Mouse (Mus musculus) forebrain, postnatal 0 days (tissue): Measurements from ENCODE around the gene Ctnnd1. TPM values are rescaled to one million over a fixed set of nuclear protein-coding genes. Genes with fewer than 3 reads are reported as not detected.

Experiments used
- ATAC-seq: fragments of 200-750 bp; cut with Nextera tagmentation; 2 replicates; pipeline ENCODE4 v1.8.0; 2017; ENCODE audit warnings: mild to moderate bottlenecking, moderate library complexity
- DNase-seq: peaks from one replicate; pipeline ENCODE4 v3.0.0-alpha.2; 2015
- H3K27ac ChIP-seq: fragments of 300-500 bp; sonication (generic); 2 replicates; pipeline ENCODE4 v1.5.1; 2014; ENCODE audit warnings: low read depth, mild to moderate bottlenecking, antibody characterized with exemption, low read length, moderate library complexity, mixed read lengths
- H3K27me3 ChIP-seq: fragments of 300-500 bp; sonication (generic); 2 replicates; pipeline ENCODE4 v1.6.1; 2014; ENCODE audit warnings: mild to moderate bottlenecking, low read length, mixed read lengths; ENCODE audit not compliant: insufficient read depth
- H3K36me3 ChIP-seq: fragments of 300-500 bp; sonication (generic); 2 replicates; pipeline ENCODE4 v1.6.1; 2014; ENCODE audit warnings: mild to moderate bottlenecking, moderate library complexity; ENCODE audit not compliant: insufficient read depth
- H3K4me1 ChIP-seq: fragments of 300-500 bp; sonication (generic); 2 replicates; pipeline ENCODE4 v1.6.1; 2014; ENCODE audit warnings: antibody characterized with exemption; ENCODE audit not compliant: insufficient read depth
- H3K4me2 ChIP-seq: fragments of 300-500 bp; sonication (generic); 2 replicates; pipeline ENCODE4 v1.6.1; 2014; ENCODE audit warnings: low read depth, mild to moderate bottlenecking, moderate library complexity
- H3K4me3 ChIP-seq: fragments of 300-500 bp; sonication (generic); 2 replicates; pipeline ENCODE4 v1.5.1; 2014; ENCODE audit warnings: low read depth, low read length, mixed read lengths
- H3K9ac ChIP-seq: fragments of 300-500 bp; sonication (generic); 2 replicates; pipeline ENCODE4 v1.6.1; 2014; ENCODE audit warnings: mild to moderate bottlenecking
- H3K9me3 ChIP-seq: fragments of 300-500 bp; sonication (generic); 2 replicates; pipeline ENCODE4 v1.6.1; 2016; ENCODE audit warnings: low read length
- CTCF ChIP-seq: sonication (generic); IDR thresholded peaks from 2 replicates; pipeline ENCODE4 v1.5.1; 2016; ENCODE audit warnings: antibody characterized with exemption, control low read depth, low read depth
- WGBS: fragments of 180-500 bp; shearing (Covaris S2); extraction: QIAGEN DNeasy Blood & Tissue Kit; methylation state at CpG from one replicate; pipeline ENCODE4 v1.1.7; 2014; 5-methylcytosine and 5-hydroxymethylcytosine counted together
- polyA plus RNA-seq: library from polyadenylated mRNA; unstranded; fragments of >200 nt; fragmentation: Nextera tagmentation; extraction: Ambion mirVana; gene quantifications from 2 replicates; pipeline ENCODE4 v1.2.1, GENCODE M21; 2015
- total RNA-seq: library from RNA; depleted of rRNA; stranded (reverse); fragments of >200 nt; gene quantifications from 2 replicates; pipeline ENCODE4 v1.2.3, GENCODE M21; 2014; rRNA removed

Ctnnd1 gene
- total RNA-seq (86.2 and 87.7 TPM in 2 replicates), polyA plus RNA-seq (15.7 and 18.1 TPM in 2 replicates)

DNA sequence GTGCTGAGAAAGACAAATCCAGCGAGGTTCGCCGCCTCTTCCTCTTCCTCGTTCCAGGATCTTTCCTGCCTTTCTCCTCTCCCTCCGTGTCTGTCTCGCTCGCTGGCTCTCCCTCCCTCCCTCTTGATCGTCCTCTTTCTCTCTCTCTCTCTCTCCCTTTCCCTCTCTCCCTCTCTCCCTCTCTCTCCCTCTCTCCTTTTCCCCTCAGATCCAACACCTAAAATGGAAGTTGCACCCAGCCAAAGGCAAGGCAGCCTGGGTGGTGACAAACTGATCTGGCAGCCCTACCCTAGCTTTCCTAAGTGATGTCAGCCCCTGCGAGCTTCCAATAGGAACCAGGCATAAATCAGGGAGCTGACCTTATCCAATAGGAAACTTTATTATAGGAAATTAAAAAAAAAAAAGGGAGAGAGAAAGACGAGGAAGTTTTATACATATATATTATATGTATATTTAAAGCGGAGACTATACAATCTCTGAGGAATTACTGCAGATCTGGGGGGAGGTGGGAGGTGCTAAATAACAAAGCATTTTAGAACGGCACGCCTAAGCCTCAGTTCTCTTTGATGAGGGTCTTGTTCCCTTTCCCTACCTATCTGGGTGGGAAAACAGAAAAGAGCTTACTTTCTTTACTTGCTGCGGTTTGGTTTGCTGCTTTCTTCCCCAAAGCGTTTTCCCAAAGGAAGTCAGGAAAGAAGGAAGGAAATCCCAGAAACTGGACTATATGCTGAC is at the start of gene Ctnnd1:
Gene Ctnnd1, minus strand, starts transcription at position 302 of the 732 bp plus-strand sequence.
- Histone ChIP-seq H3K9ac (peak within 1 kb of the TSS; percentile 72), H3K36me3 (no peaks in the 10 kb centered on the region), H3K4me2 (peak within 1 kb of the TSS; percentile 73), H3K9me3 (no peaks in the 10 kb centered on the region), H3K27ac (peak within 1 kb of the TSS; percentile 95), H3K4me1 (peaks cover 9% of the 10 kb centered on the region; the same call in 1 of the 2 replicates), H3K27me3 (no peaks in the 10 kb centered on the region), H3K4me3 (peak within 1 kb of the TSS; percentile 68)
- no peak for TF ChIP-seq CTCF
- peak; percentile 96 for DNase-seq
- peak; percentile 100 for ATAC-seq
- 0% methylated on average over 15 of the region's 15 CpGs for WGBS

GRCm38 (mm10) chr2:84695007-84695695 is 44.6 kb upstream of the Ctnnd1 start:
- no peak for DNase-seq
- no peaks in the 10 kb centered on the region for H3K27me3 ChIP-seq
- no peak overlapping the region for H3K4me2 ChIP-seq
- 86% methylated on average over 5 of the region's 5 CpGs for WGBS
- H3K4me1 ChIP-seq, result no peaks in the 10 kb centered on the region
- no peaks in the 10 kb centered on the region for H3K9me3 ChIP-seq
- H3K9ac ChIP-seq, result no peak overlapping the region
- H3K27ac ChIP-seq, result no peak overlapping the region
- H3K4me3 ChIP-seq, result no peak overlapping the region
- peak; percentile 58; the same call in 1 of the 2 replicates for ATAC-seq
- no peak for TF ChIP-seq CTCF
- H3K36me3 ChIP-seq, result peaks cover 46% of the 10 kb centered on the region

GRCm38 (mm10) chr2:84690050-84690449 is 39.5 kb upstream of the Ctnnd1 start:
- WGBS, result 79% methylated on average over 12 of the region's 12 CpGs
- no peak overlapping the region for H3K9ac ChIP-seq
- no peaks in the 10 kb centered on the region for H3K9me3 ChIP-seq
- H3K36me3 ChIP-seq, result peaks cover 84% of the 10 kb centered on the region
- H3K4me1 ChIP-seq, result no peaks in the 10 kb centered on the region
- no peak for ATAC-seq
- no peak overlapping the region for H3K4me2 ChIP-seq
- H3K27me3 ChIP-seq, result no peaks in the 10 kb centered on the region
- no peak for TF ChIP-seq CTCF
- DNase-seq, result no peak
- no peak overlapping the region for H3K4me3 ChIP-seq
- no peak overlapping the region for H3K27ac ChIP-seq

DNA sequence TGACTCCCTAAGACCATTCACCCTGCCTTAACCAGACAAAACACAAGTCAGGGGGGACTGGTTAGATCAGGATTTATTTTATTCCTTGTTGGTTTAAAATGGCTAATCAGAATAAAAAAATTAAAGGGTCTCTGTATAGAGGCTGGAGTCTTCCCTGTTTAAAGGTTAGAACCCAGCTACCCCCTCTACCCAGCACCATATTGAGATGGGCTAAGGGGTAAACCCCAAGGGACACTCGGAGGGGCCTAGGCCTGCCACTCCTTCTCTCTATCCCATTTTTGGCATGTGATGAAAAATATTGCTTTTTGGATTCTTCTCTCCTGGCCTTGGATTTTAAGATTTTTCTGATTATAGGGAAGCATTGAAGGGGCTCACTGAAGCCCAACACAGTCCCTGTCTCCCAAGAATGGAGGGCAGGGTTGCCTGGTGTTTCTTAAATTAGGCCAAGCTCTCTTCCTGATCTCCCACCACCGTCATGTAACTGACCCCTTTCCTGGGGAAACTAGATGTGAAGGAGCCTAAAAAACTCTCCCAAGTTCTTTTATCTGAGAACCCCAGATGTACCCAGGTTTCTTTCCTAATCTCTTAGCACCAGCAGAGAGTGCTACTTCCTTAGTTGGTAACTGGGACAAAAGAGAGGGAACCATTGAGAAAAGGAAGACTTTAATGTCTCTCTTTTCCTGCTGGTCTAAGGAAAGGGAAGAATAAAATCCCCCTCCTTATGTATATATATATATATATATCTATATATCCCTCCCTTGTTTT is 37.7 kb upstream of the Ctnnd1 start:
- Histone ChIP-seq H3K27me3 (no peaks in the 10 kb centered on the region), H3K9me3 (no peaks in the 10 kb centered on the region), H3K4me1 (no peaks in the 10 kb centered on the region), H3K36me3 (peaks cover 75% of the 10 kb centered on the region), H3K4me3 (no peak overlapping the region), H3K27ac (no peak overlapping the region), H3K4me2 (no peak overlapping the region), H3K9ac (no peak overlapping the region)
- ATAC-seq (no peak), DNase-seq (no peak)
- WGBS, result 79% methylated on average over 2 of the region's 2 CpGs
- no peak for TF ChIP-seq CTCF

DNA sequence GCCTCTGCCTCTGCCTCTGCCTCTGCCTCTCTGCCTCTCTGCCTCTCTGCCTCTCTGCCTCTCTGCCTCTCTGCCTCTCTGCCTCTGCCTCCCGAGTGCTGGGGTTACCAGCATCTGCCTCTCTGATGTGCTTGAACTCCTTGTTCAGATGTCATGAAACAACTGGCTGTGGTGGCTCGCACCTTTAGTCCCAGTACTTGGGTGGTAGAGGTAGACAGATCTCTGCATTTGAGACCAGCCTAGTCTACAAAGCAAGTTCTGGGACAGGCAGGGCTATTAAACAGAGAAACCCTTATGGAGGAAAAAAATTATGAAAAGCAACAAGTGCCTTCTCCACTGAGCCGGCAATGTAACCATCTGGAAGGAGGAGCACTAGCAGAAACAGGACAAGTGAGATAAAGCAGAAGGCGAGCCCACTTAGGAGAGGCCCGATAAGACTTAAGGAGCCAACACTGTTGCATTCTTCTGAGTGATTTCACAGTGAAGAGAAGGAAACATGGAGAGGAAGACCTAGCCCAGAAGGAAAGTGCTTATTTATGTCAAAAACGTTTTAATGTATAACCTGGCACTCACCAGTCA is 32.1 kb upstream of the Ctnnd1 start:
- TF ChIP-seq CTCF, result no peak
- Histone ChIP-seq H3K9me3 (no peaks in the 10 kb centered on the region), H3K36me3 (peaks cover 33% of the 10 kb centered on the region), H3K27ac (no peak overlapping the region), H3K27me3 (no peaks in the 10 kb centered on the region), H3K9ac (no peak overlapping the region), H3K4me3 (no peak overlapping the region), H3K4me2 (no peak overlapping the region), H3K4me1 (0 out of 2 replicates have a peak, but pooled peaks cover 5% of the 10 kb centered on the region)
- DNase-seq (no peak), ATAC-seq (no peak)
- WGBS, result 82% methylated on average over 6 of the region's 6 CpGs

- Histone ChIP-seq H3K27ac (peak within 1 kb of the TSS; percentile 80), H3K36me3 (peaks cover 24% of the 10 kb centered on the region), H3K9me3 (no peaks in the 10 kb centered on the region), H3K9ac (peak within 1 kb of the TSS; percentile 77), H3K4me2 (peak within 1 kb of the TSS; percentile 84), H3K4me1 (0 out of 2 replicates have a peak, but pooled peaks cover 14% of the 10 kb centered on the region), H3K4me3 (peak within 1 kb of the TSS; percentile 99), H3K27me3 (no peaks in the 10 kb centered on the region)
- DNase-seq, result no peak
- no peak for ATAC-seq
- no peak for TF ChIP-seq CTCF
- 16% methylated on average over 8 of the region's 8 CpGs for WGBS
These were observed 28.5 kb upstream of the Ctnnd1 start, which contains the start of gene Tmx2 for GRCm38 (mm10) chr2:84679016-84679415. Gene Tmx2, minus strand, starts transcription at chr2:84679140.
